Mouse (Mus musculus) neural tube, embryonic 10.5 days (tissue): Measurements from ENCODE around the gene Clrn1.

ENCODE experiments used
- DNase-seq: peaks from one replicate; pipeline ENCODE4 v3.0.0-alpha.2; 2017; ENCODE audit warnings: low spot score; ENCODE audit errors: extremely low spot score

Clrn1 gene

DNA sequence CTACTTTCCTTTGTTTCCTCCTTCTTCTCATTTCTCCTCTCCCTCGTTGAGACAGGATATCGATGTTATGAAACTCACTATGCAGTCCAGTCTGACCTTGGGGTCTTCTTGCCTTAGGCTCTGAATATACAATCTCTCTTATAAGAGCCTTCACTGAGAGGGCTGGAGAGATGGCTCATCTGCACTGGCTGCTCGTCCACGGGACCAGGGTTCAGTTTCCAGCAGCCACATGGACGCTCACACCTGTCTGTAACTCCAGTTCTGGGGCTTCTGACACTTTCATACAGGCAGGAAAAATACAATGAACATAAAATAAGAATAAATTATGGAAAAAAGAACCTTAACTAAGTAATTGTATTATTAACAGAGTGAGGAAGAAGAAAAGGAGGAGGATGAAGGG, 53.6 kb downstream of the Clrn1 start:
- DNase-seq: no peak

DNA sequence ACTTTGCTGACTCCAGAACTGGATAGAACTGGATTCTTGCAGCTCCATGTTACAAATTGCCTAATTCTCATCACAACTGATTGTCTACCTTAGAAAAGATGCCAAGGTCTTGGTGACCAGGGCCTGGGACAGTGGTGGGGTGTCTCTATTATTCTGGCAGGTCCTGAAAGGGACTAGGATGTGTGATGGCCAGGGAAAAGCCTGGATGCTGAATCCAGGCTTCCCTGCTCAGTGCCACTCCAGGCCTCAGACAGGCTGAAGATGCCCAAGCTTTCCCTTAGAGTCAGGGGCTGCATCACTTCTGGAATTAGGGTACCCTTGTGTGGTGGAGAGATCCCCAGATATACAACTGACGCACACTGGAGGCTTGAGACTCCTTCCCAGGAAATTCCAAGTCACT, 55.2 kb downstream of the Clrn1 start:
- no peak for DNase-seq

DNA sequence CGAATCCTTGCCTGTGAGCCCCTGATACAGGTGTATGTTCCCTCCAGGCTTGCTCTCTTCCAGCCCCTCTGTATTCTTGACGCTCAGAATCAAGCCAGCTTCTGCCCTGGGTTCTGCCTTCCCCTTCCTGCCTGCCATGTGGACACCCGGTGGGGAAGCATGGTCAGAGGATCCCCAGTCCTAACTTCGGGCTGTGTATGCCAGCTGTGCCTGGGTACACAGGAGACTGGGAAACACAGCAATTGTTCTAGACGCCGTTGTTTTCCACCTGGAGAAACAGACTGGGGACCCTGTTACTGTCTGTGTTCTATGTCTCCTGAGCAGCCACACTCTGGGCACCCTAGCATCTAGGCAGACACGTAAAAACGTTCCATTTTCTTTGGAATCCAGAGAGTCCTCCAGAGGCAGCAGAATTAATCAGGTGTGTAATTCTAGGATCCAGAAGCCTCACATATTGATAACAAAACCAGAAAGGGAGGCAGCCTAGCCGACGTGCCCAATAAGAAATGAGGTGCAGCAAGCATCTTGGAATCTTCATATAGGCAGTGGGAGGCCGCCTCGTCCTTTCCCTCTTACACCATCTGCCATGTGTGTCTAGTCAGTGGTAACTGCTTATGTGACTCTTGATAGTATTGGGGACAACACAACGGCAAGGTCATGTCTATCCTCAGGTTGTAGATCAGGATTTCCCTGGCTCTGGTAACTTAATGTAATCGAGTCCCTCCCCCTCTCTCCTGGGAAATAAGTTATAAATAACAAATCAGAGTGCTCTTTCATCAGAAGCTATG, 56.6 kb downstream of the Clrn1 start:
- no peak for DNase-seq

DNA sequence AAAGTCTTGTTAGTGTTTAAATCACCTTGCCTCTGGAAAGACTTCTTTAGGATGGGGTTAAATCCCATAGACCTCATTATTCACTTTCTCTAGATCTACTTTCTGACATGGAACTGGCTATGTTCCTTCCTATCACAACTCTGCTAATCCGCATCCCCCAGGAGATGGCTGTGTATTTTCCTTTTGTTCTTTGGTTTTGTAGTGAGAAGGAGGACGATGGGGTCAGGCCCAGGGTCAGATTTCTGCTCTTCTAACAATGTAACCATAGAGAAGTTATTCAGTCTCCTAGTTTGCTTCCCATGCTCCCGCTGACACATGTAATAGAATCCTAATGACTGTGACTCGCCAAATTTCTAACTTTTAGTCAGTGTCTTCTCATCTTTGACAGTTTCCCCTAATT, 58.9 kb downstream of the Clrn1 start:
- peak; percentile 42 for DNase-seq

DNA sequence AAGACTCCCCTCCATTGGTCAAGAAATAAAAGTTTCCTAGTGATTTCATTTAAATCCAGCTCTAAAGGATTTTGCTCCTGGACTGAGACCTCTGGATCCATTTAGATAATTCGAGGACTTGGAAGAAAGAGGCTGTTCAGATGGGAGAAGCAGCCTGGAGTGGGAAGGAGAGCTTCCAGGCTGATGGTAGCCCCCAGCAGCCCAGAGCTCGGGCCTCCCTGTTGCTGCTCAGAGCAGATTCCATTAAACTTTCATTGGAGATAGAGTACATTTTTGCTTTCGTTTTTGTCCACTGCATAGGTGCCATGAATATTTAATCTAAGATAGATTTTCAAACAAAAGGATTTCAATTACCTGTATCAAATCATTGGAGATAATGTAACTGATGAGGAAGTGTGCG, 62.9 kb downstream of the Clrn1 start, which contains the start of gene Mindy4b-ps:
Gene Mindy4b-ps (minus strand): TSS at position 101 of the 400 bp plus-strand sequence.
- no peak for DNase-seq

DNA sequence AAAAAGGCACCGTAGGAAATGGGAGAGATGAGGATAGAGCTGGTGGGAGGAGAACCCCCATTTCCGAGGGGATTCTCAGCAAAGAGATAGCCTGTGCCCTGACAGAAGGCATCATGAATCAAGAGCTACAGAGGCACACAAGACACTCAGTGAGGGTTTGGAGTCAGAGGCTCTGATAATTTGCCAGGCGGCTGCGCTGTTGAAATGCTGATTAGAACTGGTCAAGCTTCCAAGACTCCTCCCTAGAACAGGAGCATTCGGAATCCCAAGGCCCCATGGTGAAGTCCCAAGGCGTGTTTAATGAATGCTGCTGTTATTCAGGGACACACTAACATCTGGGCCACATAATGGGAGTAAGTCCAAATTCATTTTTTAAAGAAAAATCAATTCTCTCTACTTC, 67.8 kb downstream of the Clrn1 start:
- DNase-seq: no peak

DNA sequence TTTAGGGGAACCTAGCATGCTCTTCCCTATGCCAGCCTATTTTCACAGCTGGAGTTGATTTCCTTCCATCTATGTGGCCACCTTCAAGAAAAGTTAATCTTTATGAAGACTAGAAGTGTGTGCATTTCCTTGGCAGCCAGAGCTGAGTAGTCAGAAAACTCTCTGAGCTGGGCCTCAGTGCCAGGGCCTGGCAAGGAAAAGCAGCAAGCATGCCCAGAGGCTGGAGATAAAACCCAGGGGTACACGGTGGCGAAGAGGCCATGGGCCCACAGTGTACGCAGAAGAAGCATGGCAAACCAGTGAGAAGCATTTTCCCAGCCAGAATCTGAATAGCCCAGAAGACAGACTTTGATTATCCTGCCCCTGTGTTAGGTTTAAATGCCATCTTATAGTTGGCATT, 70.9 kb downstream of the Clrn1 start:
- no peak for DNase-seq

DNA sequence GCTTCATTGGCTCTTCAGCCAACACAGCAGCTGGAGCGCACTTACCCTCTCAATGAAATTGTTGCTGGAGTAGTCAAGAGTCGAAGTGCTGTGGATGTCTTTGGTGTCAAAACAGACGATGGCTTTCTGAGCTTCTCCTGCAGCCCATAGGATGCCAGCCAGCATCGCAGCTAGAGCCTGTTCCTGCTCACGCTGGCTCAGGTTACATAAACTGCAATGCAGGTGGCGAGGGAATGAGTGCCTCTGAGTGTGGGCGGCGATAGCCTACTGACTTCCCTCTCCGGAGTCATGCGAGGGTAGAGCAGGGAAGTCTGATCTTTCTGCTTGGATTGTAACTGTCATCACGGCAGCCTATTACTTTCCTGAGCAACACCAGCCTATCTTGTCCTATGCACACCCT, 74.8 kb downstream of the Clrn1 start:
- DNase-seq: no peak

DNA sequence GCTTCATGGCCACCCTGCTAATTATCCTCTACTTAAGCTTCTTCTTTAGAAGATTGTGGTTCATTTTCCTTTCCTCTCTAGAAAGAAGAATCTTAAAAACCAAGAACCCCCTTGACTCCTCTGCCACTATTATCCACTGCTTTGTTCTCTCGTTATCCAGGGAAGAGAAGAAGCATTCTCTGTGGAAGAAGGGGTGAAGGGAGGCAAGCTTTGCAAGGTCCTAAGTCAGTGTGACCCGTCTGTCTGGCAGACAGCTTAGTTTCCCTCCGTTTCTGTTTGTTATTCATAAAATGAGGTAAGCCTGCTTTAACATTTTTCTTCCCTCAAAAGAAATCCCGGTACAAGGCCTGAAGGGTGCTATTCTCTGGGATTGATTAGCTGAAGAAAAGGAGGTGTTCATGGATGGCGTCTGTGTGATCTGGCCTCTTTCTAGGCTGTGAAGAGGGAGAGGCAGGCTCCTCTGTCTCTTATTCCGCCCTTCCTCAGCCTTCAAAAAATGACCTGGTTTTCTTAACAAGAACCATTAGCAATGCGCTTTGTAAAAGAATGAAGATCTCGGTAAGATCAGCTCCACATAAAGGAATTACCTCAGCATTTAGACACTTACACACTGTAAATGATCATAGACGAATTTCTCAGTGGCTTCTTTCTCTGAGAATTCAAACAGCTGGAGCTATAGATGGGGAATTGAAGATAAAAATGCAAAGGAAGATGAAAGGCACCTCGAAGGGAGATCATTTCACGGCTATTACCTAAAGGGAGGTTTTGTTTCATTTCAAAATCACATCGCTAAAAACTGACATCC, 75.8 kb downstream of the Clrn1 start:
- no peak for DNase-seq

DNA sequence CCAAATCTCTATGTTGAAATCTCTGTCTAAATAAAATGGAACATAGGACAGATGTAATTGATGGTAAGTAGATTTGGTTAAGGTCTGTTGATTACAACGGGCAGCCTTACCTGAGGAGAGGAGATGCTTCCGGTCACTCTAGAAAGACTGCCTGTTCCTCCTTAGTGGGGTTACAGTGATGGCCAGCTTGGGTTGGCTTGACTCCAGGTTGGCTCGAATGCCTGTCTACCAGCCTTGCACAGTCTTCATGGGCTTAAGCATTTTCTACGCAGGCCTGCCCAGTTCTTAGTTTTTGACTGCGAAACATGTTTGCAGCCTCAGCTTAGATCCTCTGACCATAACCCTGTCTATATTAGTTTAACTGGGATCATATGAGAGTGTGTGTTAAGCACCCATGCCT, 76.5 kb downstream of the Clrn1 start:
- no peak for DNase-seq

DNA sequence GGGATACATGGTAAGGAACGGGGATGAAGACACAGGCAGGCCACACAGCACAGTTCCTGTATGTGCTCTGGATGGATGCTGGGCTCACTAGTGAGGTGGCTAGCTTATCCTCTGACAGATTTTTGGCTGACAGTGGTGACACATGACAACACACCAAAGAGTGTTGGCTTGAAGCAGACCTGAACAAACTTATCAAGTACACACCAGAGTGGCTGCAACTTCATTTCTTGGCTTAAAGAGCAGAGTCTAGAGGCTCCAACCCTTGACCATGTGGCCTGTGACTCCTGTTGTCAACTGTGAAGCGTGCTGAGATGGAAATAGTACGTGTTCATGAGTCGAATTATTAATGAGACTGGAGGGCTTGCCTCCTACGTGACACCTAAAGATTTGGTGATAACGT, 80.4 kb downstream of the Clrn1 start:
- no peak for DNase-seq

DNA sequence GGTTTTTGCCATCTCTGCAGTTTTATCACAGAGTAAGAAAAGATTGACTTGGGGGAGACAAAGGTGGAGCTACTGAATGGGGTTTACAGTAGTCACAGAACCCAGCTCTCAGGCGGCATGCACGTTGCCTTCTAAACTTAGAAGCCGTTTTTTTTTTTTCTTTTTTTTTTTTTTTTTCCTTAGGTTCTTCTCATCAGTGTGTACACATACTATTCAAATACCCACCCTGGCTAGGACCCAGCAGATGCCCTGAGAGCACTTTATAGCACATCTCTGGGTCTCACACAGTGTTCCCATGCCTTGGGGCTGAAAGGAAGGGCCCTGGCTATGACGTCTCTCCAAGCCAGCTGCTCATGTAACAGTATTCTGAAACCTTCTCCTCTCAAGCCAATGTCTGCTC, 86.5 kb downstream of the Clrn1 start:
- no peak for DNase-seq

DNA sequence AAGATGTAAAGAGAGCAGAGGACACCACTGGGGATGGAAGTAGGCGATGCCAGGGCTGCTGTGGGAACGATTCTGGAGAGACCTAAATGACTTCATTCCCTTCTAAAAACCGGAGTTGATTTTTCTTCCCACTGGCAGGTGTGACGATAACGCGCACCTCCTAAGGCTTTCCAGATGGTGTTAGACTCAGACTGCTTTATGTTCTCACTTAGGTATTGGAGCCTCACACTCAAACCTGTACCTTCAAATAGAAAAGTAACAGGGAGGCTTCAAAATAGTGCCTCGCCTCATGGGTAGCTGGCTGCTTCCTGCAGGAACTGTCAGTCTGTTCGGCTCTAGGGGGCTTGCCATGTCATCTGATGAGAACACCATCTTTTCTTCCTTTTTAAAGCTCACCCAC, 86.9 kb downstream of the Clrn1 start:
- no peak for DNase-seq
